Comparison of ENCODE assay signal across 30 mouse cellular contexts in genomic region chr5:36614124-36614523, GRCm38 (mm10). TPM values are rescaled to one million over a fixed set of nuclear protein-coding genes. Genes with fewer than 3 reads are reported as not detected.
A peak's percentile ranks its signal among the peaks of the same experiment; 100 is the strongest.
DNase-seq lines count a peak whose midpoint lies in the region; ATAC-seq lines count a peak whose summit lies in the region.
"Had no signal": no experiment of that assay in that cellular context is flagged by ENCODE, and none has a peak within 500 bp of the region (broad histone marks: within the 10 kb centered on the region; RNA-seq: fewer than 3 reads in every experiment).

No protein-coding gene starts in this region.

- no peak overlapping the region for H3K9ac ChIP-seq in liver, embryonic 11.5 days (ENCODE audit: low read depth, low read length)
- H3K9ac ChIP-seq in liver, embryonic 16.5 days (ENCODE audit: low read depth, low read length), result no peak overlapping the region
- H3K9ac ChIP-seq in kidney, embryonic 15.5 days, result no peak overlapping the region
- H3K9ac ChIP-seq: embryonic facial prominence, embryonic 15.5 days; forebrain, embryonic 15.5 days; heart, embryonic 15.5 days; limb, embryonic 13.5 days; neural tube, embryonic 15.5 days had no signal

- peak; percentile 77 for ATAC-seq in liver, embryonic 11.5 days (replicated peaks; ENCODE audit: low FRiP score)
- peak; percentile 87 for ATAC-seq in liver, embryonic 16.5 days (ENCODE audit: low read depth)
- ATAC-seq in kidney, embryonic 15.5 days (replicated peaks; ENCODE audit: low FRiP score), result no peak
- ATAC-seq: activated CD4-positive, CD25-positive, alpha-beta regulatory T cell, adult 4 months; forebrain, embryonic 15.5 days; intestine, embryonic 16.5 days had no signal

- H3K4me1 ChIP-seq in liver, embryonic 11.5 days (replicated peaks; ENCODE audit: control insufficient read depth, insufficient read depth, low read length), result peaks cover 12% of the 10 kb centered on the region
- peaks cover 32% of the 10 kb centered on the region for H3K4me1 ChIP-seq in liver, embryonic 16.5 days (ENCODE audit: control insufficient read depth, low read depth, low read length)
- no peaks in the 10 kb centered on the region for H3K4me1 ChIP-seq in kidney, embryonic 15.5 days
- H3K4me1 ChIP-seq: embryonic facial prominence, embryonic 10.5 days; embryonic facial prominence, embryonic 15.5 days; forebrain, embryonic 15.5 days; neural tube, embryonic 15.5 days had no signal

- DNase-seq in spleen, adult 12 weeks (ENCODE audit: low spot score), result peak; percentile 30
- no peak for DNase-seq in spleen, postnatal 14 days (ENCODE audit: low spot score in 2 of 2)
- DNase-seq in c-Kit-positive CD71-positive TER-119-positive erythroid progenitor cells, embryonic 14.5 days (ENCODE audit: low spot score), result peak; percentile 73
- no peak for DNase-seq in liver, embryonic 11.5 days (ENCODE audit: low spot score)
- DNase-seq in left cerebral cortex, postnatal 25 days (ENCODE audit: low spot score in 2 of 2), result no peak
- no peak for DNase-seq in cerebellum, postnatal 4 days (ENCODE audit: low spot score in 2 of 2)
- DNase-seq: adrenal gland, adult 2 months; adrenal gland, postnatal 36 days; B cell, adult 2 months; cerebellum, adult 18-20 months; cerebellum, postnatal 14 days; kidney, adult 8-10 months; kidney, postnatal 10 days; layer of hippocampus, adult 9-11 months; lung, adult 2 months; lung, postnatal 10 days; midbrain, embryonic 14.5 days; right cerebral cortex, postnatal 25 days; spleen, adult 18-20 months had no signal

- peaks cover 23% of the 10 kb centered on the region for H3K36me3 ChIP-seq in liver, embryonic 11.5 days (ENCODE audit: control insufficient read depth, insufficient read depth, low read length)
- peaks cover 53% of the 10 kb centered on the region for H3K36me3 ChIP-seq in liver, embryonic 16.5 days (ENCODE audit: control insufficient read depth, insufficient read depth)
- peaks cover 90% of the 10 kb centered on the region for H3K36me3 ChIP-seq in kidney, embryonic 15.5 days

- H3K4me2 ChIP-seq in liver, embryonic 11.5 days, result no peak overlapping the region
- H3K4me2 ChIP-seq in liver, embryonic 16.5 days (ENCODE audit: low read depth, low read length), result peak overlapping the region; percentile 24
- no peak overlapping the region for H3K4me2 ChIP-seq in kidney, embryonic 15.5 days
- H3K4me2 ChIP-seq: embryonic facial prominence, embryonic 15.5 days; forebrain, embryonic 15.5 days; heart, embryonic 15.5 days; limb, embryonic 13.5 days; neural tube, embryonic 15.5 days had no signal

- no peak overlapping the region for H3K4me3 ChIP-seq in liver, embryonic 11.5 days (ENCODE audit: low read depth, low read length)
- H3K4me3 ChIP-seq in liver, embryonic 16.5 days (ENCODE audit: low read depth, low read length), result no peak overlapping the region
- H3K4me3 ChIP-seq in kidney, embryonic 15.5 days (replicated peaks), result no peak overlapping the region
- H3K4me3 ChIP-seq: embryonic facial prominence, embryonic 10.5 days; embryonic facial prominence, embryonic 15.5 days; forebrain, embryonic 15.5 days; heart, embryonic 15.5 days; limb, embryonic 13.5 days; neural tube, embryonic 15.5 days had no signal

- WGBS in liver, embryonic 11.5 days, result 88% methylated on average over 4 of the region's 4 CpGs
- 73% methylated on average over 4 of the region's 4 CpGs for WGBS in liver, embryonic 16.5 days (ENCODE audit: insufficient replicate concordance)
- WGBS in kidney, embryonic 15.5 days, result 78% methylated on average over 4 of the region's 4 CpGs

- no peaks in the 10 kb centered on the region for H3K27me3 ChIP-seq in liver, embryonic 11.5 days (replicated peaks; ENCODE audit: control insufficient read depth, insufficient read depth, low read length)
- H3K27me3 ChIP-seq in liver, embryonic 16.5 days (ENCODE audit: control insufficient read depth, insufficient read depth, low read depth, low read length), result no peaks in the 10 kb centered on the region
- no peaks in the 10 kb centered on the region for H3K27me3 ChIP-seq in kidney, embryonic 15.5 days
- H3K27me3 ChIP-seq: embryonic facial prominence, embryonic 15.5 days; forebrain, embryonic 15.5 days; heart, embryonic 15.5 days; limb, embryonic 13.5 days; neural tube, embryonic 15.5 days had no signal

- no peaks in the 10 kb centered on the region for H3K9me3 ChIP-seq in liver, embryonic 11.5 days (ENCODE audit: control insufficient read depth, low read length)
- H3K9me3 ChIP-seq in liver, embryonic 16.5 days (replicated peaks; ENCODE audit: control insufficient read depth, low read length), result no peaks in the 10 kb centered on the region
- H3K9me3 ChIP-seq in kidney, embryonic 15.5 days (replicated peaks), result no peaks in the 10 kb centered on the region
- H3K9me3 ChIP-seq: embryonic facial prominence, embryonic 10.5 days; embryonic facial prominence, embryonic 15.5 days; forebrain, embryonic 15.5 days; heart, embryonic 15.5 days; limb, embryonic 13.5 days; neural tube, embryonic 15.5 days had no signal

- no peak overlapping the region for H3K27ac ChIP-seq in liver, embryonic 11.5 days (ENCODE audit: low read depth, low read length)
- H3K27ac ChIP-seq in liver, embryonic 16.5 days (ENCODE audit: low read length), result peak overlapping the region; percentile 36; the same call in 1 of the 2 replicates
- no peak overlapping the region for H3K27ac ChIP-seq in kidney, embryonic 15.5 days
- H3K27ac ChIP-seq: embryonic facial prominence, embryonic 10.5 days; embryonic facial prominence, embryonic 15.5 days; forebrain, embryonic 15.5 days; heart, embryonic 15.5 days; limb, embryonic 13.5 days; macrophage; neural tube, embryonic 15.5 days had no signal

- intact Hi-C loops in left cerebral cortex, postnatal 25 days (cut with DNase I), result no loop called here

RNA-seq across cellular contexts. Expression of gene Tbc1d14, which starts 21.0 kb away (rescaled TPM):
- polyA plus RNA-seq in liver, embryonic 11.5 days (2014; fragmentation: Nextera tagmentation; extraction: Ambion mirVana), result 26.0 and 30.2 TPM in 2 replicates
- polyA plus RNA-seq in liver, embryonic 16.5 days (2015; fragmentation: Nextera tagmentation; extraction: Ambion mirVana), result 8.1 and 9.3 TPM in 2 replicates
- 45.2 and 46.2 TPM in 2 replicates for polyA plus RNA-seq in kidney, embryonic 15.5 days (2015; fragmentation: Nextera tagmentation; extraction: Ambion mirVana)
- total RNA-seq in left cerebral cortex, postnatal 25 days (2021), result 10 to 100 TPM; 74.1 to 78.7 TPM

Comparison
In these comparisons a context has a peak if more than half of its experiments do, and no peak if none do; other contexts are left out.
1. DNase-seq: peak in spleen, adult 12 weeks (single experiment) and c-Kit-positive CD71-positive TER-119-positive erythroid progenitor cells, embryonic 14.5 days (single experiment); none in spleen, postnatal 14 days (0 of 2), liver, embryonic 11.5 days (single experiment), left cerebral cortex, postnatal 25 days (0 of 2) and cerebellum, postnatal 4 days (0 of 2).